ENCODE assay signal across 24 mouse cellular contexts in the genomic region with DNA sequence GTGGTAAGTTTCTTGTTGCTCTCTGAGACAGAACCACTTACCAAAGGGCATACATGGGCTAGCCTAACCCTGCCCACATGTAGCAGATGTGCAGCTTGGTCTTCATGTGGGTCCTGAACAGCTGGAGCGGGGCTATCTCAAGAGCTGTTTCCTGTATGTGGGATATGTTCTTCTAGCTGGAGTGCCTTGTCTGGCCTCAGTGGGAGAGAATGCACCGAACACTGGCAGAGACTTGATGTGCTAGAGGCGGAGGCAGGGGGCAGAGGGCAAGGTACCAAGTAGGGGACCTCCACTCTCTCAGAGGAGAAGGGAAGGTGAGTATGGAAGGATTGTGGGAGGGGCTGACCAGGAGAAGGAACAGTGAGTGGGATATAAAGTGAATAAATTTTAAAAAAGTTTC. TPM values are rescaled to one million over a fixed set of nuclear protein-coding genes. Genes with fewer than 3 reads are reported as not detected.
DNase-seq lines count a peak whose midpoint lies in the region; ATAC-seq and TF ChIP-seq lines count a peak whose summit lies in the region.
"Had no signal": no experiment of that assay in that cellular context is flagged by ENCODE, and none has a peak within 500 bp of the region (broad histone marks: within the 10 kb centered on the region; RNA-seq: fewer than 3 reads in every experiment).

No protein-coding gene starts in this region.

- H3K4me2 ChIP-seq in heart, embryonic 13.5 days: no peak overlapping the region
- H3K4me2 ChIP-seq in lung, embryonic 15.5 days: no peak overlapping the region
- H3K4me2 ChIP-seq in heart, postnatal 0 days (ENCODE audit: low read depth, low read length): no peak overlapping the region
- H3K4me2 ChIP-seq: embryonic facial prominence, embryonic 13.5 days; forebrain, embryonic 12.5 days; forebrain, embryonic 15.5 days; hindbrain, embryonic 13.5 days; intestine, embryonic 15.5 days had no signal

- no peak for TF ChIP-seq CTCF in heart, postnatal 0 days (IDR thresholded peaks at IDR 0.05; ENCODE audit: low read depth)

- WGBS in heart, embryonic 10.5 days: 71% methylated on average over 3 of the region's 3 CpGs
- 79% methylated on average over 3 of the region's 3 CpGs for WGBS in heart, embryonic 13.5 days
- 76% methylated on average over 3 of the region's 3 CpGs for WGBS in lung, embryonic 15.5 days
- WGBS in heart, postnatal 0 days: 70% methylated on average over 3 of the region's 3 CpGs

- TF ChIP-seq EP300 in heart, postnatal 0 days (IDR thresholded peaks at IDR 0.05; ENCODE audit: low read depth): no peak

- H3K27ac ChIP-seq in heart, embryonic 10.5 days: peak overlapping the region; percentile 1; the same call in 1 of the 2 replicates
- H3K27ac ChIP-seq in heart, embryonic 13.5 days (replicated peaks): peak overlapping the region; percentile 70
- H3K27ac ChIP-seq in lung, embryonic 15.5 days: no peak overlapping the region
- H3K27ac ChIP-seq in heart, postnatal 0 days (ENCODE audit: low read depth): peak overlapping the region; percentile 46; the same call in 1 of the 2 replicates
- H3K27ac ChIP-seq: embryonic facial prominence, embryonic 10.5 days; embryonic facial prominence, embryonic 13.5 days; forebrain, embryonic 12.5 days; forebrain, embryonic 15.5 days; hindbrain, embryonic 10.5 days; hindbrain, embryonic 13.5 days; intestine, embryonic 15.5 days had no signal

- H3K4me3 ChIP-seq in heart, embryonic 10.5 days: no peak overlapping the region
- no peak overlapping the region for H3K4me3 ChIP-seq in heart, embryonic 13.5 days
- H3K4me3 ChIP-seq in lung, embryonic 15.5 days: no peak overlapping the region
- H3K4me3 ChIP-seq in heart, postnatal 0 days (ENCODE audit: low read depth, low read length): no peak overlapping the region
- H3K4me3 ChIP-seq: embryonic facial prominence, embryonic 10.5 days; embryonic facial prominence, embryonic 13.5 days; erythroblast, embryonic 14.5 days; forebrain, embryonic 12.5 days; forebrain, embryonic 15.5 days; hindbrain, embryonic 10.5 days; hindbrain, embryonic 13.5 days; intestine, embryonic 15.5 days had no signal

- no peaks in the 10 kb centered on the region for H3K36me3 ChIP-seq in heart, embryonic 10.5 days
- no peaks in the 10 kb centered on the region for H3K36me3 ChIP-seq in heart, embryonic 13.5 days
- H3K36me3 ChIP-seq in lung, embryonic 15.5 days: no peaks in the 10 kb centered on the region
- no peaks in the 10 kb centered on the region for H3K36me3 ChIP-seq in heart, postnatal 0 days (replicated peaks; ENCODE audit: control insufficient read depth, insufficient read depth, low read length)
- H3K36me3 ChIP-seq: embryonic facial prominence, embryonic 10.5 days; embryonic facial prominence, embryonic 13.5 days; forebrain, embryonic 12.5 days; forebrain, embryonic 15.5 days; hindbrain, embryonic 10.5 days; hindbrain, embryonic 13.5 days; intestine, embryonic 15.5 days had no signal

- H3K27me3 ChIP-seq in heart, embryonic 10.5 days (ENCODE audit: insufficient read depth, poor library complexity, severe bottlenecking): no peaks in the 10 kb centered on the region
- no peaks in the 10 kb centered on the region for H3K27me3 ChIP-seq in heart, embryonic 13.5 days (replicated peaks)
- H3K27me3 ChIP-seq in lung, embryonic 15.5 days: no peaks in the 10 kb centered on the region
- no peaks in the 10 kb centered on the region for H3K27me3 ChIP-seq in heart, postnatal 0 days (ENCODE audit: control insufficient read depth, insufficient read depth, low read length)
- H3K27me3 ChIP-seq: embryonic facial prominence, embryonic 13.5 days; forebrain, embryonic 15.5 days; intestine, embryonic 15.5 days had no signal

- H3K4me1 ChIP-seq in heart, embryonic 10.5 days: peaks cover 16% of the 10 kb centered on the region
- peaks cover 27% of the 10 kb centered on the region for H3K4me1 ChIP-seq in heart, embryonic 13.5 days
- H3K4me1 ChIP-seq in lung, embryonic 15.5 days: peaks cover 14% of the 10 kb centered on the region
- H3K4me1 ChIP-seq in heart, postnatal 0 days (ENCODE audit: control insufficient read depth, insufficient read depth): peaks cover 18% of the 10 kb centered on the region
- H3K4me1 ChIP-seq: embryonic facial prominence, embryonic 10.5 days; embryonic facial prominence, embryonic 13.5 days; forebrain, embryonic 12.5 days; hindbrain, embryonic 10.5 days; hindbrain, embryonic 13.5 days had no signal

- ATAC-seq in heart, embryonic 13.5 days (ENCODE audit: extremely low read depth, insufficient number of reproducible peaks, low FRiP score, low TSS enrichment): no peak
- peak; percentile 31; the same call in 1 of the 2 replicates for ATAC-seq in lung, embryonic 15.5 days (ENCODE audit: borderline replicate concordance, extremely low read depth, low FRiP score, low TSS enrichment)
- ATAC-seq in heart, postnatal 0 days (ENCODE audit: insufficient read depth, low read depth): no peak
- ATAC-seq: activated CD4-positive, CD25-positive, alpha-beta regulatory T cell, adult 4 months; CD4-positive, CD25-positive, alpha-beta regulatory T cell, adult 4 months; forebrain, embryonic 15.5 days; hindbrain, embryonic 16.5 days; intestine, embryonic 15.5 days had no signal

- H3K9ac ChIP-seq in heart, embryonic 13.5 days: no peak overlapping the region
- H3K9ac ChIP-seq in lung, embryonic 15.5 days: no peak overlapping the region
- no peak overlapping the region for H3K9ac ChIP-seq in heart, postnatal 0 days (replicated peaks; ENCODE audit: low read depth, low read length)
- H3K9ac ChIP-seq: embryonic facial prominence, embryonic 13.5 days; forebrain, embryonic 12.5 days; forebrain, embryonic 15.5 days; hindbrain, embryonic 13.5 days; intestine, embryonic 15.5 days had no signal

- no peaks in the 10 kb centered on the region for H3K9me3 ChIP-seq in heart, embryonic 10.5 days
- 0 out of 2 replicates have a peak, but pooled peaks cover 4% of the 10 kb centered on the region for H3K9me3 ChIP-seq in heart, embryonic 13.5 days
- H3K9me3 ChIP-seq in lung, embryonic 15.5 days: no peaks in the 10 kb centered on the region
- peaks cover 2% of the 10 kb centered on the region; the same call in 1 of the 2 replicates for H3K9me3 ChIP-seq in heart, postnatal 0 days (replicated peaks; ENCODE audit: control insufficient read depth, low read length)
- H3K9me3 ChIP-seq: embryonic facial prominence, embryonic 10.5 days; embryonic facial prominence, embryonic 13.5 days; forebrain, embryonic 12.5 days; forebrain, embryonic 15.5 days; hindbrain, embryonic 10.5 days; hindbrain, embryonic 13.5 days; intestine, embryonic 15.5 days had no signal

- DNase-seq in heart, embryonic 10.5 days (ENCODE audit: low spot score): peak; percentile 69
- no peak for DNase-seq in heart, adult 8-10 months (ENCODE audit: low spot score)
- no peak for DNase-seq in heart, postnatal 4 days
- no peak for DNase-seq in lung, postnatal 36 days
- no peak for DNase-seq in heart, postnatal 0 days (ENCODE audit: low spot score)
- DNase-seq in T-cell, adult 2 months (ENCODE audit: low spot score): no peak
- DNase-seq: cerebellum, adult 11-12 months; cerebellum, adult 8-10 months; cerebellum, postnatal 10 days; cerebellum, postnatal 36 days; embryo, embryonic 11 days had no signal

RNA-seq across cellular contexts. Expression of gene Strap, which starts 32.7 kb away (rescaled TPM):
- 154 and 170 TPM in 2 replicates for polyA plus RNA-seq in heart, embryonic 10.5 days (2016; fragmentation: Nextera tagmentation; extraction: Ambion mirVana)
- 10 to 100 TPM; 80.2 to 90.5 (median 84.3) TPM for total RNA-seq in heart, adult 8-10 months (2022)
- polyA plus RNA-seq in heart, embryonic 13.5 days (2015; fragmentation: Nextera tagmentation; extraction: Ambion mirVana): 114 and 124 TPM in 2 replicates
- total RNA-seq in heart, postnatal 4 days (2021): 100 to 1,000 TPM; 115 to 121 TPM
- polyA plus RNA-seq in lung, embryonic 15.5 days (2015; fragmentation: Nextera tagmentation; extraction: Ambion mirVana): 155 and 161 TPM in 2 replicates
- 60.1 and 73.3 TPM in 2 replicates for total RNA-seq in heart, postnatal 0 days (2014; rRNA removed; ENCODE audit: low replicate concordance)
- 94.2 and 96.5 TPM in 2 replicates for polyA plus RNA-seq in heart, postnatal 0 days (2015; fragmentation: Nextera tagmentation; extraction: Ambion mirVana)

RNA-seq across cellular contexts. Expression of gene Eps8, which starts 47.5 kb away (rescaled TPM):
- 14.9 and 16.3 TPM in 2 replicates for polyA plus RNA-seq in heart, embryonic 10.5 days (2016; fragmentation: Nextera tagmentation; extraction: Ambion mirVana)
- total RNA-seq in heart, adult 8-10 months (2022): 10 to 100 TPM in 3 of 4 experiments, 1 to 10 TPM in 1; 9.3 to 12.2 (median 10.8) TPM
- 17.8 and 22.2 TPM in 2 replicates for polyA plus RNA-seq in heart, embryonic 13.5 days (2015; fragmentation: Nextera tagmentation; extraction: Ambion mirVana)
- total RNA-seq in heart, postnatal 4 days (2021): 10 to 100 TPM; 20.4 to 20.8 TPM
- polyA plus RNA-seq in lung, embryonic 15.5 days (2015; fragmentation: Nextera tagmentation; extraction: Ambion mirVana): 24.5 and 26.0 TPM in 2 replicates
- 12.5 and 24.4 TPM in 2 replicates for total RNA-seq in heart, postnatal 0 days (2014; rRNA removed; ENCODE audit: low replicate concordance)
- polyA plus RNA-seq in heart, postnatal 0 days (2015; fragmentation: Nextera tagmentation; extraction: Ambion mirVana): 15.1 and 16.9 TPM in 2 replicates

RNA-seq across cellular contexts. Expression of gene Dera, which starts 52.2 kb away (rescaled TPM):
- 76.1 and 79.9 TPM in 2 replicates for polyA plus RNA-seq in heart, embryonic 10.5 days (2016; fragmentation: Nextera tagmentation; extraction: Ambion mirVana)
- total RNA-seq in heart, adult 8-10 months (2022): 10 to 100 TPM in 1 of 4 experiments, 1 to 10 TPM in 3; 3.7 to 11.8 (median 5.5) TPM
- polyA plus RNA-seq in heart, embryonic 13.5 days (2015; fragmentation: Nextera tagmentation; extraction: Ambion mirVana): 47.7 and 53.8 TPM in 2 replicates
- 10 to 100 TPM; 20.5 to 23.2 TPM for total RNA-seq in heart, postnatal 4 days (2021)
- polyA plus RNA-seq in lung, embryonic 15.5 days (2015; fragmentation: Nextera tagmentation; extraction: Ambion mirVana): 63.4 and 70.7 TPM in 2 replicates
- total RNA-seq in heart, postnatal 0 days (2014; rRNA removed; ENCODE audit: low replicate concordance): 18.2 and 21.4 TPM in 2 replicates
- polyA plus RNA-seq in heart, postnatal 0 days (2015; fragmentation: Nextera tagmentation; extraction: Ambion mirVana): 25.2 and 26.0 TPM in 2 replicates
